Mouse (Mus musculus) brown adipose tissue, adult 24 weeks (tissue): ENCODE measurements around the gene Hcn1. TPM values are rescaled to one million over a fixed set of nuclear protein-coding genes. Genes with fewer than 3 reads are reported as not detected.
"Not testable (repeated sequence)": the region's sequence is repeated elsewhere in the genome, so short reads cannot be mapped to it uniquely, and the experiment has no call there.

Experiments
- H3K27ac ChIP-seq: fragments of 200-500 bp; replicated peaks from 2 replicates; pipeline ENCODE4 v1.5.1; 2012; ENCODE audit warnings: low read depth, mild to moderate bottlenecking, low read length
- H3K4me1 ChIP-seq: fragments of 200-500 bp; 2 replicates; pipeline ENCODE4 v1.6.1; 2012; ENCODE audit warnings: low read length, mixed read lengths; ENCODE audit not compliant: control insufficient read depth, insufficient read depth, insufficient read length
- H3K4me3 ChIP-seq: fragments of 200-500 bp; 2 replicates; pipeline ENCODE4 v1.5.1; 2012; ENCODE audit warnings: low read depth, mild to moderate bottlenecking, low read length, moderate library complexity; ENCODE audit not compliant: insufficient read depth
- polyA plus RNA-seq: library from polyadenylated mRNA; stranded (reverse); fragments of >200 nt; gene quantifications from 2 replicates; pipeline ENCODE4 v1.2.4, GENCODE M21; 2012; ENCODE audit not compliant: missing spikeins, insufficient read depth, insufficient read length

Gene Hcn1
- polyA plus RNA-seq, 1 experiment = not detected

GRCm38 (mm10) chr13:117999767-118000488 is 397.8 kb downstream of the Hcn1 start:
- Histone ChIP-seq H3K4me3 (no peak overlapping the region), H3K27ac (no peak overlapping the region), H3K4me1 (no peaks in the 10 kb centered on the region)

GRCm38 (mm10) chr13:118000538-118000937 is 398.4 kb downstream of the Hcn1 start:
- Histone ChIP-seq H3K4me3 (no peak overlapping the region), H3K4me1 (no peaks in the 10 kb centered on the region), H3K27ac (no peak overlapping the region)

GRCm38 (mm10) chr13:118021176-118021575 is 419.1 kb downstream of the Hcn1 start:
- Histone ChIP-seq H3K4me3 (no peak overlapping the region), H3K27ac (no peak overlapping the region), H3K4me1 (no peaks in the 10 kb centered on the region)

- not testable (repeated sequence) for H3K4me1 ChIP-seq, H3K27ac ChIP-seq, H3K4me3 ChIP-seq
Observed at GRCm38 (mm10) chr13:118022891-118023290, 420.8 kb downstream of the Hcn1 start.

GRCm38 (mm10) chr13:118023381-118023780 is 421.3 kb downstream of the Hcn1 start:
- H3K4me3 ChIP-seq = no peak overlapping the region
- no peaks in the 10 kb centered on the region for H3K4me1 ChIP-seq

GRCm38 (mm10) chr13:118026510-118026909 is 424.4 kb downstream of the Hcn1 start:
- H3K4me3 ChIP-seq = no peak overlapping the region
- H3K27ac ChIP-seq = no peak overlapping the region
- H3K4me1 ChIP-seq = no peaks in the 10 kb centered on the region

More at GRCm38 (mm10) chr13:118023381-118023780, 421.3 kb downstream of the Hcn1 start:
- H3K27ac ChIP-seq = no peak overlapping the region

- Histone ChIP-seq H3K27ac (no peak overlapping the region), H3K4me3 (no peak overlapping the region)
Observed at GRCm38 (mm10) chr13:118027868-118028267, 425.7 kb downstream of the Hcn1 start.

GRCm38 (mm10) chr13:118028662-118029061 is 426.5 kb downstream of the Hcn1 start:
- Histone ChIP-seq H3K4me3 (no peak overlapping the region), H3K4me1 (no peaks in the 10 kb centered on the region), H3K27ac (no peak overlapping the region)

More at GRCm38 (mm10) chr13:118027868-118028267, 425.7 kb downstream of the Hcn1 start:
- H3K4me1 ChIP-seq = no peaks in the 10 kb centered on the region

- H3K4me3 ChIP-seq = no peak overlapping the region
- H3K27ac ChIP-seq = no peak overlapping the region
- no peaks in the 10 kb centered on the region for H3K4me1 ChIP-seq
Observed at GRCm38 (mm10) chr13:118029579-118029978, 427.5 kb downstream of the Hcn1 start.

- Histone ChIP-seq H3K4me1 (no peaks in the 10 kb centered on the region), H3K27ac (no peak overlapping the region)
Observed at GRCm38 (mm10) chr13:118035598-118035997, 433.5 kb downstream of the Hcn1 start.

More at GRCm38 (mm10) chr13:118035598-118035997, 433.5 kb downstream of the Hcn1 start:
- no peak overlapping the region for H3K4me3 ChIP-seq
